Mouse (Mus musculus) forebrain, embryonic 12.5 days (tissue): ENCODE measurements around the gene Gm2174. TPM values are rescaled to one million over a fixed set of nuclear protein-coding genes. Genes with fewer than 3 reads are reported as not detected.

Source experiments
- ATAC-seq: fragments of 200-750 bp; cut with Nextera tagmentation; 2 replicates; pipeline ENCODE4 v1.8.0; 2017; ENCODE audit warnings: moderate TSS enrichment; ENCODE audit not compliant: low FRiP score
- H3K27ac ChIP-seq: fragments of 300-500 bp; sonication (generic); 2 replicates; pipeline ENCODE4 v1.5.1; 2016; ENCODE audit warnings: mild to moderate bottlenecking
- H3K27me3 ChIP-seq: fragments of 300-500 bp; sonication (generic); 2 replicates; pipeline ENCODE4 v1.6.1; 2016; ENCODE audit warnings: mild to moderate bottlenecking
- H3K36me3 ChIP-seq: fragments of 300-500 bp; sonication (generic); replicated peaks from 2 replicates; pipeline ENCODE4 v1.6.1; 2016; ENCODE audit warnings: mild to moderate bottlenecking
- H3K4me1 ChIP-seq: fragments of 300-500 bp; sonication (generic); 2 replicates; pipeline ENCODE4 v1.6.1; 2016
- H3K4me2 ChIP-seq: fragments of 300-500 bp; sonication (generic); 2 replicates; pipeline ENCODE4 v1.6.1; 2016; ENCODE audit warnings: mild to moderate bottlenecking, moderate library complexity
- H3K4me3 ChIP-seq: fragments of 300-500 bp; sonication (generic); replicated peaks from 2 replicates; pipeline ENCODE4 v1.5.1; 2016; ENCODE audit warnings: mild to moderate bottlenecking
- H3K9ac ChIP-seq: fragments of 300-500 bp; sonication (generic); 2 replicates; pipeline ENCODE4 v1.6.1; 2016; ENCODE audit warnings: mild to moderate bottlenecking
- H3K9me3 ChIP-seq: fragments of 300-500 bp; sonication (generic); 2 replicates; pipeline ENCODE4 v1.6.1; 2016
- WGBS: fragments of 180-500 bp; shearing (Covaris S2); methylation state at CpG from one replicate; pipeline ENCODE4 v1.1.7; 2016; 5-methylcytosine and 5-hydroxymethylcytosine counted together
- polyA plus RNA-seq: library from polyadenylated mRNA; unstranded; fragments of >200 nt; fragmentation: Nextera tagmentation; extraction: Ambion mirVana; gene quantifications from 2 replicates; pipeline ENCODE4 v1.2.1, GENCODE M21; 2016

The Gm2174 gene
- 0.77 and 1.8 TPM in 2 replicates for polyA plus RNA-seq

DNA sequence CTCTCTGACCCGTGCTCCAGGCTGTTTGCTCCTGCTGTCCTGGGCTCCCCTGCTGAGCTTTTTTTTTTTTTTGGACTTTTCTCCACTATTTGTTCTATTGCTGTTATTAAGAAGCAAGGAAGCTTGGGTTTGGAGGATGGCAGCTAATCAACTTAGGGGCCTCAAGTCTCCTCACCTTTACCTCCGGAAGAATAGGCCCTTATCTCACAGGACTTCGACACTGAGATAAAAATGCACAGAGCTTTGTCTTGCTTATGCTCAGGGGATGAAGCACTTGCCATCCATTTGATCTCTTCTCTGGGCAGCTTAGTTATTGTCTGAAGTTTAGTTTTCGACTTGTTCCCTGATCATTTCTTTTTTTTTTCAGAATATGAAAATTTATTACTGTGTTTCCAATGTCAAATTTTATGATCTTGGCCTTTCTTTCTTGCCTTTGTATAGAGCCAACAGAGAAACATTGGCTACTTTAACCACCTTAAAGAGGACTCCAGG is at the start of gene Gm2174:
Gm2174 (plus strand) TSS at position 442 of the 492 bp plus-strand sequence.
- Histone ChIP-seq H3K36me3 (no peaks in the 10 kb centered on the region), H3K9me3 (no peaks in the 10 kb centered on the region), H3K27me3 (no peaks in the 10 kb centered on the region), H3K4me1 (no peaks in the 10 kb centered on the region), H3K9ac (no peak within 1 kb of the TSS), H3K27ac (no peak within 1 kb of the TSS), H3K4me2 (no peak within 1 kb of the TSS), H3K4me3 (no peak within 1 kb of the TSS)
- 72% methylated on average over 4 of the region's 4 CpGs for WGBS
- ATAC-seq, result no peak

- Histone ChIP-seq H3K4me3 (no peak overlapping the region), H3K4me1 (no peaks in the 10 kb centered on the region), H3K9ac (no peak overlapping the region), H3K36me3 (no peaks in the 10 kb centered on the region), H3K27me3 (no peaks in the 10 kb centered on the region), H3K4me2 (no peak overlapping the region), H3K9me3 (no peaks in the 10 kb centered on the region), H3K27ac (no peak overlapping the region)
- ATAC-seq, result no peak
- 15% methylated on average over 2 of the region's 2 CpGs for WGBS
Measured at GRCm38 (mm10) chrX:56404646-56405045, 43.1 kb upstream of the Gm2174 start.

DNA sequence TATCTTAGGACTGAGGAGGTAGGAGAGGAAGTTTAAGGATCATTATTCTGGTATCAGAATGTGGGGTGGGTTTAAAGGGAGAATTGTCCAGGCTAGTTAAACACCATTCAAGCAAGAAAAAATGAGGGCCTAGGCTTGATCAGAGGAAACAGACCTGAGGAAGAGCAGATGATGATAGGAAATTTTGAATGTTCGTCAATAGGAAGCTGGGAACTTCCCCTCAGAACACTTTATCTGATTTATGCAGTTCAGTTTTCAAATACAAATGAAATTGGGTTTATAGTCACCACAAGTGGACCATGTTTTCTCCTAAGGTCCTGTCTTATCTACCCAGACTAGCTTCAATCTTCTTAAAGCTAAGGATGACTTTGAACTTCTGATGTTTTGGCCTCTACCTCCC is 42.3 kb upstream of the Gm2174 start:
- 50% methylated on average over 1 of the region's 1 CpGs for WGBS
- Histone ChIP-seq H3K27ac (no peak overlapping the region), H3K4me2 (no peak overlapping the region), H3K9ac (no peak overlapping the region), H3K4me1 (no peaks in the 10 kb centered on the region), H3K9me3 (no peaks in the 10 kb centered on the region), H3K4me3 (no peak overlapping the region), H3K27me3 (no peaks in the 10 kb centered on the region), H3K36me3 (no peaks in the 10 kb centered on the region)
- ATAC-seq, result no peak

DNA sequence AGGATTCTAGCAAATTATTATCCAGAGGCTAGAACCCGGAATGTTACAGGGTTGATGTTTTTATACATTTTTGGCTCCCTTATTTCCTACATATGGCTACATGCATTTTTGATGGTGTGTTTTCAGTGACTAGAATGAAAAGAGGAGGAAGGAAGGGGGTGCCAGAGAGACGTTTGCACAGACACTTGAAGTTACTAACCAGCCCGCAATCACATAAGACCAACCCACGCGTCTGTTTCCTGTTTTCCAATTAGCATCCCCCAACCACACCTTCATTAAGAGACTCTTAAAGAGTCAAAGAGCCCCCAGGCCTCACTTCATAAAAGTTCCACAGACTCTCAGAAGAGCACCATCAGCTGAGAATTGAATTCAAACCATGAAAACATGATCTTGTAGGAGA is 41.6 kb upstream of the Gm2174 start:
- WGBS, result 62% methylated on average over 5 of the region's 5 CpGs
- Histone ChIP-seq H3K4me1 (no peaks in the 10 kb centered on the region), H3K4me3 (no peak overlapping the region), H3K36me3 (no peaks in the 10 kb centered on the region), H3K9me3 (no peaks in the 10 kb centered on the region), H3K4me2 (no peak overlapping the region), H3K9ac (no peak overlapping the region), H3K27ac (no peak overlapping the region), H3K27me3 (no peaks in the 10 kb centered on the region)
- ATAC-seq, result no peak

DNA sequence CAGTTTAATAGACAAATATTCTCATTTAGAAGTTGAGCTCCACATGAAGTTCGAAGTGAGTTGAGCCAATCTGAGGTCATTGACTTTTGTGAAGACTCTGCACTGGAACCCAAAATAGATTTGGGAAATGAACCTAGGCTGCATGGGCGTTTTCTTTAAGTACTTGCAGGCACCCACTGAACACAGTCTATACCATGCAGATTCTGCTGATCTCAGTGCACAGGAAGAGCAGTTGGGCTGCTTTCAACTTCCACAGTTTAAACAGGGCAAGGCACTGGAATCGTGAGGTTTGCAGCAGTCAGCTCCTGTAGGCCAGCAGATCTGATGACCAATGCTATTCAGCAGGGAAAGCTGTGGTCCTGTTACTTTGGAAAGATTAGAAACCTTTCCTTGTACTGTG is 31.5 kb upstream of the Gm2174 start:
- H3K27ac ChIP-seq, result no peak overlapping the region
- no peaks in the 10 kb centered on the region for H3K36me3 ChIP-seq
- H3K27me3 ChIP-seq, result no peaks in the 10 kb centered on the region
- no peak overlapping the region for H3K4me2 ChIP-seq
- ATAC-seq, result no peak
- H3K9me3 ChIP-seq, result no peaks in the 10 kb centered on the region
- WGBS, result 73% methylated on average over 3 of the region's 3 CpGs
- no peak overlapping the region for H3K4me3 ChIP-seq
- H3K4me1 ChIP-seq, result no peaks in the 10 kb centered on the region
- no peak overlapping the region for H3K9ac ChIP-seq

GRCm38 (mm10) chrX:56417541-56417940 is 30.2 kb upstream of the Gm2174 start:
- ATAC-seq, result no peak
- Histone ChIP-seq H3K4me3 (no peak overlapping the region), H3K27ac (no peak overlapping the region), H3K27me3 (no peaks in the 10 kb centered on the region), H3K9ac (no peak overlapping the region), H3K36me3 (no peaks in the 10 kb centered on the region), H3K4me1 (no peaks in the 10 kb centered on the region), H3K9me3 (no peaks in the 10 kb centered on the region), H3K4me2 (no peak overlapping the region)
- WGBS, result 67% methylated on average over 4 of the region's 4 CpGs

GRCm38 (mm10) chrX:56430601-56431000 is 17.2 kb upstream of the Gm2174 start:
- 53% methylated on average over 2 of the region's 2 CpGs for WGBS
- no peak for ATAC-seq

DNA sequence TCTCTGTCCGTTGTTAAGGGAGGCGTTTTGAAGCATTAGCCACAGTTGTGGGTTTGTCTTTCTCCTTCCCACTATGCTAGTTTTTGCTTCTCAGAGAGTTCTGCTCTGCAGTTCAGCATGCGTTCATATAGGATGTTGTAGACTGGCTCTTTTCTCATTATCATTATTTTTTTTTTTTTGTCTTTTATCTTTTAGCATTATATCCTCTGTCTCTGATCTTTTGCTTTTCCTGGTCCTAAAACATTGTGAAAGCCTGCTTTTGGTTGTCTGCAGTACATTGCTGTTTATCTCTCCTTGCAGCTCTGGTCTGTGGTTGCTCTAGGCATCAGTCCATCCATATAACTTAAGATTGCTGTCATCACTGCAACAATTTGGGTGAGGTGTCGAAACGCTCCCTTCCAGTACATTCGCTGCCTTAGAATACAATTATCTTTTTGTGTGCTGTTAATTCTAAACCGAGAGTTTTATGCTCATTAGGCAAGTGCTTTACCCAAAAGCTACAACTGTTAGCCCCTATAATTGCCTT is 11.9 kb upstream of the Gm2174 start:
- H3K9ac ChIP-seq, result no peak overlapping the region
- H3K4me3 ChIP-seq, result no peak overlapping the region
- no peak overlapping the region for H3K27ac ChIP-seq
- no peaks in the 10 kb centered on the region for H3K4me1 ChIP-seq
- no peaks in the 10 kb centered on the region for H3K27me3 ChIP-seq
- WGBS, result 70% methylated on average over 7 of the region's 7 CpGs
- no peaks in the 10 kb centered on the region for H3K36me3 ChIP-seq
- no peak for ATAC-seq
- H3K4me2 ChIP-seq, result no peak overlapping the region
- H3K9me3 ChIP-seq, result no peaks in the 10 kb centered on the region

More at GRCm38 (mm10) chrX:56430601-56431000, 17.2 kb upstream of the Gm2174 start:
- H3K27ac ChIP-seq, result no peak overlapping the region
- H3K36me3 ChIP-seq, result no peaks in the 10 kb centered on the region
- H3K9ac ChIP-seq, result no peak overlapping the region
- H3K27me3 ChIP-seq, result no peaks in the 10 kb centered on the region
- H3K4me2 ChIP-seq, result no peak overlapping the region
- no peaks in the 10 kb centered on the region for H3K9me3 ChIP-seq
- no peaks in the 10 kb centered on the region for H3K4me1 ChIP-seq
- H3K4me3 ChIP-seq, result no peak overlapping the region

DNA sequence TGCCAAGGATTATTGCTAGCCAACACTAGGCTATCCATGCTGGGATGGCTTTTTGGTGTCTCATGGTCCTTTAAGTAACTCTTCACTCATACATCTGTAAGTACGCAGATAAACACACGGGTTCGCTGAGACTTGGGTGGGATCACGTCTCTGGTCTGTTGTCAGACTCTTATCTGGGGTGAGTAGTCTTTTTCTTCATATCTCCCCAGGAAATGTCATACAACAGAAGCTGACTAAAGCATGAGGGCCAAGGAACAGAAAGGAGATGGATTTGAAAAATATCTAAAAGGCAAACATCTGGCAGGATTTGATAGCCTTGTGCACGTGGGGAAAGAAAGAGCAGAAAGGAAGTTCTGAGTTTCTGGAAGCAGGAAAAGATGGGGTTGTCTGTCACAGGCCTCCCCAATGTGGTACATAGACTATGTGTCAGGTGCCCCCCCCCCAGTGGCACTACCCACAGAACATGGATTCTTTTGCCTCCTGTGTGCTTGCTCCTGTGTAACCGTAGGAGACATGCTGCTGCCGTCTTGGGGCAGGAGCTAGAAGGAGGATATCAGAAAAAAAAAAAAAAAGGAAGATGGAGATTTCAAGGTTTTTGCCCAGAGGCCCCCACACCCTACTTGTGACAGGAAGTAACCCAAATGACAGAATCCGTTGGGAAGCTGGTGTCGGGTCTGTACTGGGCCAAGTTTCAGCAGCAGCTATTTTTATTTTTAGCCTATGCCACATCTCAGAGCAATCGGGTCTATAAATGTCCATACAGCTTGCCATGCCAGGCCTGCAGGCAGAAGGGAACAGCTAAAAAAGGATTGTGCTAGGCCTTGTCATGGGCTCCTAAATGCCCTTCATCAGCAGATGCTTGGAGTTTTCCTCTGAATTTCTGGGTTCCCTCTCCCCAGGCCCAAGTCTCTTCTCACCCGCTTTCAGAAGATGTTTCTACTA is 1.0 kb upstream of the Gm2174 start:
- H3K4me1 ChIP-seq, result no peaks in the 10 kb centered on the region
- H3K4me2 ChIP-seq, result no peak overlapping the region
- H3K36me3 ChIP-seq, result no peaks in the 10 kb centered on the region
- ATAC-seq, result no peak
- H3K4me3 ChIP-seq, result no peak overlapping the region
- H3K9ac ChIP-seq, result no peak overlapping the region
- WGBS, result 86% methylated on average over 11 of the region's 11 CpGs
- H3K9me3 ChIP-seq, result no peaks in the 10 kb centered on the region
- H3K27me3 ChIP-seq, result no peaks in the 10 kb centered on the region
- H3K27ac ChIP-seq, result no peak overlapping the region

- H3K9ac ChIP-seq, result peak within 1 kb of the TSS; percentile 72
- H3K4me1 ChIP-seq, result no peaks in the 10 kb centered on the region
- H3K27me3 ChIP-seq, result no peaks in the 10 kb centered on the region
- 12% methylated on average over 20 of the region's 22 CpGs for WGBS
- H3K9me3 ChIP-seq, result no peaks in the 10 kb centered on the region
- H3K36me3 ChIP-seq, result no peaks in the 10 kb centered on the region
- peak; percentile 88 for ATAC-seq
- peak within 1 kb of the TSS; percentile 57 for H3K4me3 ChIP-seq
- H3K27ac ChIP-seq, result peak within 1 kb of the TSS; percentile 95
- H3K4me2 ChIP-seq, result peak within 1 kb of the TSS; percentile 56
Measured at GRCm38 (mm10) chrX:56454671-56455371, 7.1 kb downstream of the Gm2174 start, which contains the start of gene Ints6l. Gene Ints6l (plus strand): TSS chrX:56454857.

- Histone ChIP-seq H3K27ac (peak overlapping the region; percentile 95), H3K4me1 (no peaks in the 10 kb centered on the region), H3K9me3 (no peaks in the 10 kb centered on the region), H3K4me3 (peak overlapping the region; percentile 57), H3K36me3 (no peaks in the 10 kb centered on the region), H3K4me2 (peak overlapping the region; percentile 56), H3K9ac (peak overlapping the region; percentile 72), H3K27me3 (no peaks in the 10 kb centered on the region)
- 10% methylated on average over 43 of the region's 65 CpGs for WGBS
- ATAC-seq, result peak; percentile 95
Measured at GRCm38 (mm10) chrX:56455372-56456246, 7.8 kb downstream of the Gm2174 start.
